Mouse (Mus musculus) spleen, postnatal 4 days (tissue): ENCODE results near the gene Ncbp3.

Experiments used
- DNase-seq, 2 experiments: peaks; one replicate each; pipeline ENCODE4 v3.0.0; 2022; ENCODE audit warnings: low spot score in 2 of 2

Gene Ncbp3

DNA sequence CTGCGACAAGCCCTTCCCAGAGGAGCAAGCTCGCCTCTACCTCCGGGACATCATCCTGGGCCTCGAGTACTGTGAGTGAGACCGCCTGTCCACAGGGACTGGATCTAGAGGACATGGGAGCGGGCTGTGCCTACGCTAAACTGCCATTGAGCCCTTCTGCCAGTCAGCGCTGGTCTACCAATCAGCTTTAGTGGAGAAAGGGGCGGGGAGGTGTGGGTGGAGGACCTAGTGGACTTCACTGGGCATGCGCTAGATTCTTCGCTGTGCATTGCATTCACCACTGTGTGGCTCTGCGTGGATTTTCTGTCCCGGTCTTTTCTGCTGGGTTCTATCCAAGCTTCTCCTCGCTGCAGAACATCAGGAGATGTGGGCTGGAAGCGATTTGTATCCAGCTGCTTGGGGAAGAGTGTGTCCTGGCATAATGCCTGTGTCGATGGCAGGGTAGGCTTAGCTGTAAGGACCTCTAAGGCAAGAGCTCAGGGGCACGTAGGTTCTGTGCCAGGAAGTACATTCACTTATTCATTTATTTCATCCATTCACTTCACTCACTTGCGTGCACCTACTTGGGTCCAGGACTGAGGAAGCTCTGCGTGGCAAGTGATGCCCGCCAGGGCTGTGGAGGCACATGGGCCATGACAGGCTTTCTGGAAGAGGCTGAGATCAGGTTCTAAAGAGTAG, 16.6 kb upstream of the Ncbp3 start:
- DNase-seq, result peak; percentile 73 to 79

DNA sequence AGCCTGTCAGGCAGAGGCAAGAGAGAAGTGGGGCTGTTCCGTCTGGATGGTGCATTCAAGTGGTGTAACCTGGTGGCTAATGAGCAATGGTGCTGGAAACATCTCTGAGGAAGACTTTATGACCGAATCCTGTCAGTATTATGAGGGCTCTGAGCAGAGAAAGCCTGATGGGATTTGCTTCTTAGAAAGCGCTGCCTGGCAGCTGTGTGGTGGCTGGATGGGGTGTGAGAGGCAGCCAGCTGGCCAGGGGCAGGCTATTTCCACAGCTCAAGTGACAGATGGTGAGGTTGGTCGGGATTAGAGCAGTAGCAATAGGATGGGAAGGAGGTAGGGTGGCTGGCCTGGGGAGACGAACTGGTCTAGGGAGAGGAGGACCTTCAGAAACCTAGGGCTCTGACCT, 16.0 kb upstream of the Ncbp3 start:
- no peak for DNase-seq

DNA sequence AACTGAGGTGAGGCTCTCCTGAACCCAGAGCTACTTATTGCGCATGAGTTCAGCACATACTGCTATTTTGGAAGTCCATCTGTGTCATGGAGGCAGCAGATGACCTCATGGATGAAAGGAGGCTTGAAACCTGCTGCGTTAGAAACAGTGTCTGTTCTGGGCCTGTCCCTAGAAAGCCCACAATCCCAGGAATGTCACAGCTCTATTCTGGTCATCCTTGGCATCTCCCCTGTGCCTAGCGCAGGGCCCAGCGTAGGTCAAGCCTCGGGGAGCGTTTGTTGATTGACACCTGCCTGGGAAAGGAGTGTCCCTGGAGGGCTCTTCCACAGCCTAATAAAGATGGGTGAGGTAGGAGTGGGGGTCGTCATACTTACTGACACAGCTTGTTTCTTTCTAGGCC, 11.5 kb upstream of the Ncbp3 start:
- no peak for DNase-seq

DNA sequence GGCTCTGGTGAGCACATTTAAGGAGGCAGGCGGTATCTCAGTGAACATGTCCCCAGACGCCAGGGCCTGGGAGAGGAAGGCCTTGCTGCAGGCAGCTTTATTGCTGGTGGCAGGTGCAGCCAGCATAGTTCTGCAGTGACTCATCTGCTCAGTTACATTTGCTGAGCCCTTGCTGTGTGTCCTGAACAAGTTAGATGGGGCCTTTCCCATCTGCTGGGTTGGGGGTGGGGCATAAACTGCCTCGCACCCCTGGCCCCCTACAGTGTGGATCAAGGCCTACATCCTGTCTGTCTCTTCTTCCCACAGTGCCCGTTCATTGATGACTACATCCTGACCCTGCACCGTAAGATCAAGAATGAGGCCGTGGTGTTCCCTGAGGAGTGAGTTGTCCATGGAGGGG, 10.7 kb upstream of the Ncbp3 start:
- no peak for DNase-seq

DNA sequence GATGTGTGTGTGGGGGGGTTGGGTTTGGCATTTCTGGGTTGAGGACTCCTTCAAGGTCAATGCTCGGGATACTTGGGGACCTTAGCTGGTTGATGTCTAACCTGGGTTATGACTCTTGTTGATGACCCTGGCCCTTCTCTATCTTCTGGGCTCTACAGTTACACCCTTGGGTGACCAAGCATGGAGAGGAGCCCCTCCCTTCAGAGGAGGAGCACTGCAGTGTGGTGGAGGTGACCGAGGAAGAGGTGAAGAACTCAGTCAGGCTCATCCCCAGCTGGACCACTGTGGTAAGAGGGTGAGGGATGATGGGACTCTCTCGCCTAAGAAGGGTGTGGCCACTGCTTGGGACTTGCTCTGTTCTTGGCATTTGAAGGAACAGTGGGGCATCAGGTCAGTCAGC, 9.9 kb upstream of the Ncbp3 start:
- DNase-seq, result no peak

DNA sequence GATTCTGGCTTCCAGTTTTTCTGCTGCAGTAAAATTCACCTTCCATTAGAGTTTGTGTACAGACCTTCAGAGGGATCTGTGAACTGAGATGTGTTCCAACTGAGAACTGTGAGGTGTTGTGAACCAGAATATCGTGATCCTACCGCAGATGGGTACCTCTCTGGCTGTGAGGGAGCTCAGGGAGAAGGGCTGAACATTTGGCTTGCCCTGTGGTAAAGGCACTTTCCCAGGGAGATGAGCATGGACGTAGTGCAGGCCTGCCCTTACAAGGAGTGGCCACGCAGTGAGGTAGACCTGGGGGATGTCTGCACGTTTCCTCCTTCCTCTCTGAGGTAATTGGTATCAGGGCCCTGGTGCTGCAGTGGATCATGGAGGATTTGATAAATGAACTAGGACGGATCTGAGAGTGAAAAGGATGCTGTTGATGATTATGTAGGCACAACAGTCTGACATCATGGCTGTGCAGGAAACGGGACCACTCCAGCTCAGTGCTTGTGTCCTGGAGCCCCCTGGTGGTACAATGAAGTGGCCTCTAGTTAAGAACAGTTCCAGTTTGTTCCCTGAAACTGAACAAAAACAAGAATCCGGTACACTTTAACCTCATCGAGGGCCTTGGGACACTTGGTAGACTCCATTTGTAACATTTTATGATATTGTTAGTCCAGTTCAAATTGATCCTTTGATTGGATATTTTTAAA, 8.3 kb upstream of the Ncbp3 start:
- DNase-seq, result peak; percentile 48 to 75

DNA sequence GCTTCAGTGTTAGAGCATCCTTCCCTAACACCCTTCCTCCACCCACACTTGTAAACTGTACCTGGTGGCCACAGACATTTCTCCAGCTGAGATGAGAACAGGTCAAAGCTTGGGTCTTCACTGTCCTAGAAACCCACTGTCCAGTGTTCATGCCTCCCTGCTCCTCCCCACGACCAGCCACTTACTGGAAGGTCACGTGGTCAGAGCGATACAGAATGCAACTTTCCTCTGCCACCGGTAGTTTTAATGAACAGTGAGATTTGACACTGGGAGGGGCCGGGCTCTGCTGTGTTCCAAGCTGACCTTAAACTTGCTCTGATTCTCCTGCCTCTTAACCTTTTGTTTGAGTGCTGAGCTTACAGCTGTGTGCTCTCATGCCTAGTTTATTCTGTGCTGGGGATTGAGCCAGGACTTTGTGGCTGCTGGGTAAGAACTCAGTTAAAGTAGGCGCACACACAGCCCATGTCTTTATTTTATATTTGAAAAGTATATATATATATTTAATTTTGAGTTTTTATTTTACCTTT, 3.3 kb upstream of the Ncbp3 start:
- peak in 1 of 2 experiments; percentile 36 for DNase-seq

DNA sequence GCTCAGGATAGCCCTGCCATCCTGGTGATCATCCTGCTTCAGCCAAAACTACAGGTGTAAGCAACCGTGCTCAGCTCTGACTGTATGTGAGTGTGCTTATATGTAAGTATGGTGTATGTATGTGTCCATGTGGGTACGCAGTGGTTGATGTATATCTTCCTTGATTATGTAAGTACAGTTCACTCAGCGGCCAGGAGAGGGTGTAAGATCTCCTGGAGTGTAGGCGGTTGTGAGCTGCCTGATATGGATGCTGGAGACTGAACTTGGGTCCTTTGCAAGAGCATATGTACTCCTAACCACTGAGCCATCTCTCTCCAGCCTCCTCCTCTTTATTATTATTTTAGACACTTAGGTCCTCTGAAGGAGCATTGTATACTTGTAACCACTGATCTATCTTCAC, 2.8 kb upstream of the Ncbp3 start:
- peak in 1 of 2 experiments; percentile 51 for DNase-seq

DNA sequence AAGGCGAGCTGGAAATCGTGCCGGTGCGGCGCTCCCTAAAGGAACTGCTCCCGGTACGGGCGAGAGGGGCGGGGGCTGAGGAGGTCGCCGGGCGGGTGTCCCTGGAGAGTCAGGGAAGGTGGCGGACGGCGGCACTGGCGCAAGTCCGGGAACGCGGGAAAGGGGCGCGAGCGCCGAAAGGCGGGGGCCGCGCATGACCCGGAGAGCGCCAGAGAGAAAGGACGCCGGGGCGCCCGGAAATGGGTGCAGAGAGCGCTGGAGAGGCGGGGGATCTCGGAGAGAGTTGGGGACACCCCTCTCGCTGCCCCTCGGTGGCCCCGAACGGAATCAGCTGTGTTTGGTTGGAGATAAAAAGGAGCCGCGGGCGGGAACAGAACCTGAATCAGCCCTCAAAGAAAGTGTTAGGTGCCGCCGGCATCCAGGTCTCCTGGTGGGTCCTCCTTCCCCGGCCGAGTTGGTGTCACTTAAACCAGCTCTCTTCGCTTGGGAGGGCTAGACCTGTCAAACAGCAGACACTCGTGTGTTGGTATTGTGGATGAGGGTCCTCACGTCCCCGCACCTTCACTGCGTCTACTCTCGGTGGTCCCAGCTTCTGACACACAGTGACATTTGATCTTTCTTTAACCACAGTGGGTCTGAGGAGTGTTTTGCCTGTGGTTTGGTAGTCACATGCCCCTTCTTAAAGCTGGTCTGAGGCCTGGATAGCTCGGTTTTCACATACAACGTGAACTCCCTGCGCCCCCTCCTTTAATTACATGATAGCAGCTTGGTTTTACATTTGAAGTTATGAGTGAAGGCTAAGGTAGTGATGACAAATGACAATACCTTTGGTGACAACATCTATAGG, 670 bp downstream of the Ncbp3 start:
- DNase-seq, result no peak

DNA sequence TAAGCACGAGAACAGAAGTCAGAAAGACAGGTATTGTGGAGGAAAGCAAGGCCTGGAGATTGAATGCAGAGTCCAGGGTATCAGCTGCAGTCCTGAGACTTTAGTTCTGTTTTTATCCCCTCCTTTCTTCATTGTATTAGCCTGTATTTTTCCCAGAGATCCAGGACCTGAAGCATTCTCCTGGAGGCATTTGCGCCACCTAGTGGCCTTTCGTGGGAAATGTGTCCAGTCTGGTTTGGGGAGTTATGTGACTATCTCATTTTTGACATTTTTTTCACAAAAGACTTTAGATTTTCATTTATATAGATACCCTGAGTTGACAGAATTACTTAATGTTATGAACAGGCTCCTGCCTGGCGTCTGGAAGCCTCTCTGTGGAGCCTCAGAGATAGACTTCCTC, 1.8 kb downstream of the Ncbp3 start:
- peak; percentile 73 to 91 for DNase-seq

DNA sequence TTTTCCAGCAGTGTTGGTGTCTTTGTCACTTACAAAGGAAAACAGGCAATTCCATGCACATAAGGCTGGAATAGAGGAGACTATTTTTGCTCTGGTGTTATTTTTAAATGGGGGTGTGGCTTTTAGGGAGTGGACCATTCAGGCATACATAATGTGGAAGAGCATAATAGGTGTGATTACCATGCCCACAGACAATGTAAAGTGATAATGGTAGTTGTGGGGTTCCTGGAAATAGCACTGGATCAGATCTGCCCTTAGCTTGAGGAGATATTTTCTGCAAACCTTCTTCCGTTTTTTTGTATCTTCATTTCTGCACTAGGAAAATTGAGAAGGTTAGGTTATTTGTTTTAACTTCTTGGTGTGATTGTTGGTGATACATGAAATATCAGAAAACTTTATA, 5.2 kb downstream of the Ncbp3 start:
- DNase-seq, result no peak

DNA sequence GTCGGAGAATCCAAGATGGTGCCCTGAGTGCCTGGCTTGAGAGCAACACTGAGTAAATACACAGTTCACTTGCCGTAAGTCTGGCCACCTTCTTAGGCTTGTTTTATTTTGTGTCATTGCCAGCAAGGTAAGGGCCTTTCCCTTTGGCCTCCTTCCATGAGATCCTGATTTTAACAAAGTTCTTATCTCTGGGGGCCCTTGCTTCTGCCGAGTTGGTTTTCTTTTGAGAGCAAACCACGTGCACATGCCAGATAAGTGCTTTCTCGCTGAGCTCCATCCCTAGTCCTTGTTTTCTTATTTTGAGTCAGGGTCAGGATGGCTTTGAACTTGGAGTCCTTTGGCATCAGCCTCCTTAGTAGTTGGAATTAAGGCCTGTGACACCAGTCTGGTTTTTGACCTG, 10.1 kb downstream of the Ncbp3 start:
- DNase-seq, result no peak

DNA sequence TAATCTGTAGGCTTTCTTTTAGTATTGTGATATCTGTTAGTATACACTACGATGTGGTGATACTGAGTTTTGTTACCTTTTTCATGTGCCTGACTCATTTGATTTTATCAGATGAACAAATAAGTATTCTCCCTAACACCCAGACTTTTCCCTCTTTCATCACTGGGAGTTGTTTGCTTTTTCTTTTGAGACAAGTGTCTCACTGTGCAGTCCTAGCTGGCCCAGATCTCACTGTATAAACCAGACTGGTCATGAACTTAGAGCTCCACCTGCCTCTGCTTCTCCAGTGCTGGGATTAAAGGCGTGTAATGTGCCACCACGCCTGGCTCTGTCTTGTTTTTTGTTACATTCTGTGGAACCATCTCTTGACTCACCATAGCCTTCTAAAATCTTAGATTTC, 12.0 kb downstream of the Ncbp3 start:
- no peak for DNase-seq

DNA sequence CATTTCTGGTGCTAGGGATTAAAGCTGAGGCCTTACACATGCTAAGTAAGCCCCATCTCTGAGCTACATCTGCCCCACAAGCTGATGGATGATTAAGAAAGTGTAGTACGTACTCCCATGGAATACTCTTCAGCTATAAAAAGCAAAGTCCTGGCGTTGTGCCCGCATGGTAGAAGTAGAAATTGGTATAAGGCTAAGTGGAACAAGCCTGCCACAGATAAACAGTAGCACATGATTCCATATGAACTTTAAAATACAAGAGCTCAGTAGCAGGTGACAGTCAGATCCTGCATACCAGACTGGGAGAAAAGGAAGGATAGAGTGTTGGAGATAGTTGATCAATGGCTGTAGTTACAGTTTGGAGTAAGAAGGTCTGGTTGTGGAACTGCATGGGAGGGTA, 13.8 kb downstream of the Ncbp3 start:
- DNase-seq, result no peak

DNA sequence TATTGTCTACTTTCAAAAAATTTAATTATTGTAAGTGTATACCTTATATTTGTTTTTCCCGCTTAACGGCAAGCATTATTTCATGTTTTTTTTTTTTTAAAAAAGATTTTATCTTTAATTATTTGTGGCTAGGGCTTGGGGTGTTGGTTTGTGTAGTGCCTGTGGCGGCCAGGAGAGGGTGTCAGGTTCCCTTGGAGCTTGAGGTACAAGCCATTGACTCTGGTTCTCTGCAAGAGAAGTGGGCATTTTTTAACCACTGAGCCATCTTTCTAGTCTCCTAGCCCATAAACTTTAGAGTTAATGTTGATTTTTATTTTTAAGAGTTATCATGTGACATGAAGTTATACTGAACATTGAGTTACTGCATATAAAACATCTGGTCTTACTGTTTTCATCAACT, 24.3 kb downstream of the Ncbp3 start:
- DNase-seq, result peak in 1 of 2 experiments; percentile 31

DNA sequence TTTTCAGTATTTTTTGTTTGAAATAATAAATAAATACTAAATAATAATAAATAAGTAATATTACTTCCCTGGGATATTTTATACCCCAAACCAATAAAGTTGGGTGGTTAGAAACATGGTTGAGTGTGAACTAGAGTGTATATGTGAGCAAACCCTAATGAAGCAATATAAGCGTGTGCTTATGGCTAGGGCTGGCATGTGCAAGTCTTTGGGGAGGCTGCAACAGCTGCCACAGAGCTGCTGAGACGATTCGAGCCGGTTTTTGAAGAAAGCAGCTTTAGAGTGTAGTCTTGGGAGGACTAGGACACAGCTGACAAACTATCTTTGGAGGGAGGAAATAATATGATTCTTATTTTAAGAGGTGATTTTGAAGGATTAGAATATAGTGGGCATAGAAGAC, 28.7 kb downstream of the Ncbp3 start:
- no peak for DNase-seq

DNA sequence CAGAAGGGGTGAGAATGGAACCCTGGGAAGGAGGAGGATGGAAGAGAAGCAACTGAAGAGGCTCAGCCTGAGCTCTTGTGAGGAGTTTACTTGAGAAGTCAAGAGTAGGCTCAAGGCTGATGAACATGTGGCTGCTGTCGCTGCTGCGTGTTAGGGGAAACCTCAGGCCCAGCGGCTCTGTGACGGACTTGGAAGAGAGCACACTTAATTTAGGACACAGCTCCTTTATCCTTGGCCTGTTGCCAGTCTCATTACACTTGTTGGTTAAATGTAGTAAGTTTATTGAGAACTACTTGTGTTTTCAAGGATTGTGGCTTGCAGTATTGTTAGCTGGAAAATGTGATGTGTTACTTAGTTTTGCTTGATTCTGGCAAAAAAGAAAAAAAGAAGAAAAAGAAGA, 29.1 kb downstream of the Ncbp3 start:
- no peak for DNase-seq

DNA sequence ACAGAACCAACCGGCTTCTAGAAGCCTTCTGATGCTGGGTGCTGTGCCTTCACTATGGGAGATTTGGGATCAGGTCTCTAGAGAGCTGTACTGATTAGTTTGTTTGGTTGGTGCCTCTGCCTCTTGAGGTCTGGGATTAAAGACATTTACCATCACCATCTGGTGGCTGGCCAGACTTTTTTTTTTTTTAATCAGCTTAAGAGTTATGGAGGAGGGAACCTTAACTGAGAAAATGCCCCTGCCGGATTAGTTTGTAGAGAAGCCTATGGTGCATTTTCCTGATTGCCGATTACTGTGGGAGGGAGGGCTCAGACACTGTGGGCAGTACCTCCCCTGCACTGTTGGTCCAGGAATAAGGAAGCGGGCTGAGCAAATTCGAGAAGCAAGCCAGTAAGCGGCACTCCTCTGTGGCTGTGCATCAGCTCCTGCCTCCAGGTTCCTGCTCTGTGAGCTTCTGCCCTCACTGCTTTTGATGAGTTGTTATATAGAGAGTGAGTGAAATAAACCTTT, 29.7 kb downstream of the Ncbp3 start:
- DNase-seq, result no peak

DNA sequence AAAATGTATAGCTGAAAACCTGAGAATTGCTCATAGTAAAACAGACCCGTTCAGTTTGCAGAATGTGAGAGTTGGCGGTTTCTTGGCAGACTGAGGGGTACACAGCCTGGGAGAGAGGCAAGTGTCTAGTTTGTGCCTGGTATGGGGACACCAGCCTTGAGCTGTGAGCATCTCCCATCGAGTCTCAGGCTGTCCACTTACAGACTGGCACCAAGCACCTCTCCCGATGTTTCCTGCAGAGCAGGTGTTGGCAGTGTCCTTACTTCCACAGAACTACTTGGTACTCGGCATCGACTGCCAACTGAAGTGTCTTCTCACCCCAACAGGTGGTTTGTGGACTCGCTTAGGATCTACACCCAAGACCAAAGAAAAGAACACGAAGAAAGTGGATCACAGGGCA, 31.0 kb downstream of the Ncbp3 start:
- DNase-seq, result no peak

DNA sequence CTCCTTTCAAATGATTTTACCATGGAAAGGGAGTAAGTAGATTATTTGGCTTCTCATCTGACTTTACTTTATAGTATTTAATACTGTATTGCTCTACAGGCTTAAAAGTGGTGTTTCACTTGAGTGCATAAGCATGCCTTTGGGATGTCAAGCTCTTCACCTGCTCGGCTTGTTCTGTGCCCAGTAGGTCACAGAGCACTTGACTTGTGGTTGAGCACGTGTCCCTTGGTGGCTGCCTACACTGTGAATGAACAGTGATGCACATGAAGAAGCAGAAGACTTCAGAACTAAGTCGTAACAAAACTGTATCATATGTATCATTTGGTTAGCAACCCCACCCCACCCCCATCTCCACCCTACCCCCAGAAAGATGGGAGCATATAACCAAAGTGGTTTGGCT, 32.7 kb downstream of the Ncbp3 start:
- no peak for DNase-seq

DNA sequence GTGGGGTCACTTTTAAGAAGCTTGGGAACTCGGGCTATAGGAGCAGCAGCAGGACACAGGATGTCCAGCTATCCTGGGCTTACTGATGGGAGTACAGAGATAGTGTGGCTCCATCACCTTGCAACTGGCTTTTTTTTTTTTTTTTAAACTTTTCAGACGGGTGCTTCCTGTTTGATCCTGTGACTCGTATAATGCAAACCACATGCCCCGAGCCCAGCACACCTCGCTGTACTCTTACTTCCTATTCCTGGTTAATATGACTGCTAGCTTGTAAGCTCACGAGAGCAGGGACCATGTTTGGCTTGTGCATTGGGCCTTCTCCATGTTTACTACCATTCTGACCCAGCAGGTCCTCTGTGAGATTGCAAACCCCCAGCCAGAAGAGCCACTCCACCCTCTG, 36.7 kb downstream of the Ncbp3 start:
- DNase-seq, result no peak

DNA sequence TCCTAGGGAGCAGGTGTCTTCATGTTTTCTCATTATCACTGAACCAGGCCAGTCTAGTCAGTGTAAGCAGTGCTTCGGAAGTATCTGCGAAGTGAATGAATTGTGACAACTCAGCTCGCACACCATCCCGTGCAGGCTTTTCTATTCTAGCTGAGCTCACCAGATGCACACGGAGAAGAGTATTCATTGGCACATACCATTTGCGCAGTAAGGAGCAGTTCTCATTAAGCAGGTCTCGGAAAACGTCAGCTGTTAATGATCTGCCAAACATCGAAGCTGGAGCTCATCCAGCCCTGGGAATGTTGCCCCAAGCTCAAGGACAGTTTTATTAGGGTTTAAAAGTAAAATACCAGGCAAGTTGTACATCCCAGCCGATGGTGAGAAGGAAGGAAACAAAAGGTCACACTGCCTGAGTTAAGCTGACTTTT, 37.2 kb downstream of the Ncbp3 start:
- no peak for DNase-seq
